Mouse (Mus musculus) brain, embryonic 14.5 days (tissue): ENCODE measurements around the gene Timp3.

Source experiments
- CTCF ChIP-seq: fragments of 200-500 bp; IDR thresholded peaks from 2 replicates; pipeline ENCODE4 v1.5.1; 2012; ENCODE audit warnings: inconsistent platforms, mild to moderate bottlenecking, moderate library complexity, borderline replicate concordance; ENCODE audit not compliant: insufficient read depth, insufficient read length; ENCODE audit errors: extremely low read depth
- POLR2A ChIP-seq: fragments of 200-500 bp; IDR thresholded peaks from 2 replicates; pipeline ENCODE4 v1.6.1; 2012; ENCODE audit warnings: mild to moderate bottlenecking, inconsistent platforms, borderline replicate concordance; ENCODE audit not compliant: poor library complexity, insufficient read depth, insufficient read length, severe bottlenecking; ENCODE audit errors: extremely low read depth

- TF ChIP-seq CTCF (no peak), POLR2A (no peak)
These were observed 89.2 kb downstream of the Timp3 start for GRCm38 (mm10) chr10:86389357-86389756.
